Mouse (Mus musculus): Measurements from ENCODE around the gene Depdc7.

The Depdc7 gene

GRCm38 (mm10) chr2:104714254-104714691, 28.4 kb downstream of the Depdc7 start:
- DNase-seq = no peak

GRCm38 (mm10) chr2:104712486-104712809, 30.2 kb downstream of the Depdc7 start:
- DNase-seq = no peak

- DNase-seq = peak; percentile 56
Measured at GRCm38 (mm10) chr2:104711585-104712485, 30.8 kb downstream of the Depdc7 start, which contains the start of gene Tcp11l1. TSS of gene Tcp11l1 (minus strand) at chr2:104712169.

GRCm38 (mm10) chr2:104710670-104711370, 31.9 kb downstream of the Depdc7 start:
- no peak for DNase-seq

- no peak for DNase-seq
Measured at GRCm38 (mm10) chr2:104709786-104710337, 32.8 kb downstream of the Depdc7 start.

GRCm38 (mm10) chr2:104704355-104704754, 38.3 kb downstream of the Depdc7 start:
- no peak for DNase-seq

GRCm38 (mm10) chr2:104703158-104703557, 39.5 kb downstream of the Depdc7 start:
- no peak for DNase-seq

- DNase-seq = no peak
Measured at GRCm38 (mm10) chr2:104699659-104700058, 43.0 kb downstream of the Depdc7 start.

- no peak for DNase-seq
Measured at GRCm38 (mm10) chr2:104692551-104692950, 50.1 kb downstream of the Depdc7 start.

GRCm38 (mm10) chr2:104690720-104691119, 52.0 kb downstream of the Depdc7 start:
- DNase-seq = no peak

GRCm38 (mm10) chr2:104688724-104689123, 54.0 kb downstream of the Depdc7 start:
- no peak for DNase-seq

- no peak for DNase-seq
Measured at GRCm38 (mm10) chr2:104688321-104688720, 54.4 kb downstream of the Depdc7 start.

- DNase-seq = no peak
Measured at GRCm38 (mm10) chr2:104687261-104687660, 55.4 kb downstream of the Depdc7 start.

- DNase-seq = peak; percentile 83
Measured at GRCm38 (mm10) chr2:104685418-104685817, 57.3 kb downstream of the Depdc7 start.

- no peak for DNase-seq
Measured at GRCm38 (mm10) chr2:104684771-104685170, 57.9 kb downstream of the Depdc7 start.

- DNase-seq = no peak
Measured at GRCm38 (mm10) chr2:104677326-104677725, 65.4 kb downstream of the Depdc7 start.
